Mouse (Mus musculus): Measurements from ENCODE around the gene Kmt2b.

Kmt2b gene

DNA sequence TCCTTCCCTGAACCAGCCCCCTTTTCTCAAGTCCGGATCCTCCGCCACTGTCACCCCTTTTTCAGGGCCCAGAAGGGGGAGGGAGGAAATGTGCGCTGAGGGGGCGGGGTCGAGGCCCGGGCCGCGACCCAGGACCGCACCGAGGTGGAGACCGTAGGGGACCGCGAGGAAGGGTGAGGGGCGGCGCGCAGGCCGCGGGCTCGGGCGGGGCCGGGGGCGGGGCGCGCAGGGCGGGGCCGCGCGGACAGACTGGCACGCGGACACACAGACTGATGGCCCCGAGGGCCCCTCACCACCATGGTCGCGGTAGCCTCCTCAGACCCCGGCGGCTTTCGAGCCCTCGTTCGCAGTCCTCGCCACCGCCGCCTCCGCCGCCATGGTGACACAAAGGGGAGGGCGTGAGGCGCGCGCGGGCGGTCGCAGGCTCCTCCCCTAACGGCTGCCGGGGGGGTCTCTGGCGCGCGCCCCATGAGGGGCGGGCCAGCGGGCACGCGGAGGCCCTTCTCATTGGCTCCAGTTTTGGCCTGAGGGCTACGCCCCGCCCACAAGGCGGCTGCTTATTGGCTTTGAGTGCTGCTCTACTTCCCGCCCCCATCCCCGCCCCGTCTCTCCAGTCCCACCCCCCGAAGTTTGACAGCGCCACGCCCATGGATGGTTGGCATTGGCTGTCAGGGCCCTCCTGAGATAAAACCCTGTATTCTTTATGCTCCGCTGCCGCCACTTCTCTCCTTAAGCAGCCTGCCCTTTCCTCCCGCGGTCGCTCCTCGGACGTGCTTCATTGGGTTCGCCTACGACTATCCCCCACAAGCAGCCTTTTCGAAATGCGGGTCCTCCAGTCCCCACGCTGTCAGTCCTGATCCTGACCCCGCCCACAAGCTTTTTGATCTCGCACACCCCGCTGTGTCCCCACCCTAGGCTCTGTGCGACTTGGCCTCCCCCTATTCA lies 53.6 kb downstream of the Kmt2b start, which contains the start of gene Arhgap33:
Gene Arhgap33, minus strand, starts transcription at position 428 of the 945 bp plus-strand sequence.
- DNase-seq = peak; percentile 96 to 98

DNA sequence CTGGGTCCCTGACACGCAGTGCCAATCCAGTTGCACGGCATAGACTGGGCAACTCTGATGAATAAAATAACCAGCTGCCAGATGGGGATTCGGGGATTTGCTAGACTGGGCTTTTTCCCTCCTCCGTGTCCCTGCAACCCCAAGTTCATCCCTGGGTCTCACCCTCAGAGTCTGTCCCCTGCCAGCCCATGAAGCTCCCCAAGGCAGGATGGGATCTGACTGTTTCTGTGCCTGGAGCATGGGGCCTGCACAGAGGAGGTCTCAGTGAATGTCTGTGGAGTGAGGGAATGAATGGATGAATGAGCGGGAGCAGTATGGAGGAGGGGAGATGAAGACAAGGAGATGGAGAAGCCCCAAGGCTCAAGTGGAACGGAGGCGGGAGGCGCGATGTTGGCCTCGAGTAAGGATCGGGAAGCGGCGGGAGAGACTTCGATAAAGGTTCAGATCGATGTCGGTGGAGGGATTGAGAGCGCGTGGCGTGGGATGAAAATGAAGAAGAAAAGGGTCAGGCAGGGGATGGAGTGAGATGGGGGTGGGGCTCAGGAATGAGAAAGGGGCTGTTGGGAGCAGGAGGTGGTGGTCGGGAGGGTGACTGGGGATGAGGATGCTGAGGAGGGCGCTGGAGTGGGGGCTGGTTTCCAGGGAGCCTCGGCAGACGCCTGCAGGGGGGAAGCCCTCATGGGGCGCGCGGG lies 54.4 kb downstream of the Kmt2b start:
- DNase-seq = peak in 1 of 2 experiments; percentile 31

DNA sequence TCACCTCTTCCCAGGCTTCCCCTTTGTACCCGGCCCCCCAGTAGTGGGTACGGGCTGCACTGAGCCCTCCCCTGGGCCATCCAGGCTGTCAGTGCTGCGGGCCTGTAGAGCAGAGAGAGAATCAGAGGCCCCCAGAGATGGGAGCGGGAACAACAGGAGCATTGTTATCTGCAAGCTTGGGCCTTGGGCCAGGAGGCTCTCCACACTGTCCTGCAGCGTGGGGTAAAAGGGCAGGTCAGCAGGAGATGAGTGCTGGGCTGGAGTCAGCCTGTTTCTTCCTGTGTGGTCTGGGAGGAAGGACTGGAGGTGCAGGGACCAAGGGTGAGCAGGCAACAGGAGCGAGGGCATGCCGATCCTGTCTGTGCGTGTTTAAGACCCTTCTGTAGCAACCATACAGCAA lies 55.6 kb downstream of the Kmt2b start:
- DNase-seq = peak in 1 of 2 experiments; percentile 46

DNA sequence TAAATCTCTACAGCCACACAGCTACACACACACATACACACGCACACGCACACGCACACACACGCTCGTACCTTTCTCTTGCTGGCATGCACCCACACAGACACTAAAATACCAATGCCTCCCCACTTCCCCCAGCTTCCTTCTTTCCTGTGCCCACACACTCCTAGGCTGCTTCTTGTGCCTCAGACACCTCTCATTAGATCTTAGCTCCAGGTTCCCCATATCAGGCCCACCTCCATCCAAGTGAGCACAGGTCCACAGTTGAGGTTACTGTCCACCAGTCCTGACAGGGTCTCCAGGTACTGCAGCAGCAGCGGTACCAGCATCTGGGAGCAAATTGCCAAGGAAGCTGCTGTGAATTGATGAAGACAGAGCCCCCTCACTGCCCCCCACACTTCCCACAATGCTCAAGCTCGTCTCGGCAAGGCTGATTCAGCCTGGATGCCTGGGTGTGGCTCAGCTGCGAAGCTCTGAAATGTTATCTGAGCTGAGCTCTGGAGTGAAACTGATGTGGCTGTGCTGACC lies 57.2 kb downstream of the Kmt2b start:
- DNase-seq = no peak

DNA sequence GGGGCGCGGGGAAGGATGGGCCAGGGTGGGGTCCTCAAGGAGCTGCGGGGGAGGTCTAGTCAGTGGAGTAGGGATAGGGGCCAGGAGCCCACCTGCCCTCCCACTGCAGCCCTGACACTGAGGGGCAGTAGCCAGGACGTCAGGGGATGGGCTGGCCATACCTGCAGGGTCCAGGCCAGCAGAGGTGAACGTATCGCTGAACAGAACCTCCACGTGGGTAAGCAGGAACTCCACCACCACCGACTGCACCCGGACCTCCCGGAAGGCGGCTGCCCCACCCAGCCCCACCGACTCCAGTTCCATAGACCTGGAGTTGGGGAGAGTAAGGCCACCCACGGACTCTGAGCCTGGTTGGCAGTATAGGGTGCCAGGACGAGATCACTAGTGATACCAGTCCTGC lies 61.5 kb downstream of the Kmt2b start:
- no peak for DNase-seq

DNA sequence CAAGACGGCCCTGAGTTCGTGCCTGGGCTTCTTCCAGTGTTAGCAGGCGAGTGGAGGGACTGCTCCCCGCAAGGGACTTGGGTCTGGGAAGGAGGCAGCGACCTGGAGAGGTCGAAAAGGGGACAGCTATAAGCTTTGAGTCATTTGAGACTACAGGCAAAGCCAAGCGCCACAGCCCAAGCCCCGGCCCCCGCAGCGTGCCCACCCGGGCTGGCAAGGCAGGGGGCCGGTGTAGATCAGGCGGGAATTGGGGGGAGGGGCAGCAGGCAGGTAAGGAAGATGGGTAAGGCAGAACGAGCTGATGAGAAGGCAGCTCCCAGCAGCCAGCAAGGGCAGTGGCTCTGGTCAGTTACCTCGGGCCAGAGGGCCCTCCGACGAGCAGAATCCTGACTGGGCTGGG lies 62.1 kb downstream of the Kmt2b start:
- no peak for DNase-seq

DNA sequence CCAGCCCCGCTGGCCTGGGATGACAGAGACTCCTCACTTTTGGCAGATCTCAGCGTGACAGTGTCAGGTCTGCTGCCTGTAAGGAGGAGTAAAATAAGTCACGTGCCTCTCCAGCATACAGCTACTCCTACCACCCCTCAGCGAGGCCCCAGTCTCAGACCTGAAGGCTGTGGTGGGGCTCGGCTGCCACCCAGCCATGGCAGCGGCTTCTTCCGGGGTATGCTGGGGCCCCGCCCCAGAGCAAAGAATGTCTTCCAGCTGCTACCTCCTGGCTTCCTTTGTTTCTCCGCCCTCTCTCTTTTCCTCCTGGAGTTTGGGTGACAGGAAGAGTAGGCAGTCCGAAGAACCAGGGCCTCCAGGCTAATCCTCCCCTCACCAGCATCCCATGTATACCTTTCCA lies 62.6 kb downstream of the Kmt2b start:
- DNase-seq = no peak

DNA sequence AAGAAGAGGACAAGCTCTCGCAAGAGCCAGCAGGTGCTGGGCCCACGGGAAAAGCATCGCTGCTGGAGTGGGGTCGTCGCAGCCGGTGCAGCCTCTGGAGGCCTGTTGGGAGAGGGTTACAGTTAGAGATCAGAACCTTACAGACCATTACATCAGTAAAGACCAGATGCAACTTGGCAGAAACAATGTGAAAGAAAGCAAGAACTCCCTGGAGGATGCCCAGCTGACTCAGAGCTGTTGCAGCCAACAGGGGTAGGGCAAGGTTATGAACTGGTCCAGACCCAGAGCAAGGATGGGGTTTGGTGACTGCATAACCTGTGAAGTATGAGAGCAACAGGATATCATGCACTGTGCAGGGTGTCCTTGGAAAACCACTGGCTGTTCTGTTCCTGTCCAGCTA lies 64.0 kb downstream of the Kmt2b start:
- DNase-seq = no peak

DNA sequence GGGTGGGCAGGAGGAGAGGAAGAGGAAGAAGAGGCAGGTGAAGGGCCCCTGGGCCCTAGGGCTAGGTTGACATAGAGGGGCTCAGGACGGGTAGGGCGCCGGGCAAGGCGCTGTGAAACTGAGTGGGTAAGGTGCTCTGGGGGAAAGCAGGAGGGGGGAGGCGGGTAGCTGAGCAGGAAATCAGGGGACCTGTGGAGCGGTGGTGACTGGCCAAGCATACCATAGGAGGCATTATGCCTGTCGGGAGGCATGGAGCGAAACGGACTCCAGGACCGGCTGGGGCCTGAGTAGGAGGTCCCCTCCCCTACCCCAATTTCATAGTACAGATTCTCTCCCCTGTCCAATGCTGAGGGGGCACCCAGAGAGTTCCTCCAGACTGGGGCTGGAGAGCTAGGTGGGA lies 65.7 kb downstream of the Kmt2b start:
- DNase-seq = no peak

DNA sequence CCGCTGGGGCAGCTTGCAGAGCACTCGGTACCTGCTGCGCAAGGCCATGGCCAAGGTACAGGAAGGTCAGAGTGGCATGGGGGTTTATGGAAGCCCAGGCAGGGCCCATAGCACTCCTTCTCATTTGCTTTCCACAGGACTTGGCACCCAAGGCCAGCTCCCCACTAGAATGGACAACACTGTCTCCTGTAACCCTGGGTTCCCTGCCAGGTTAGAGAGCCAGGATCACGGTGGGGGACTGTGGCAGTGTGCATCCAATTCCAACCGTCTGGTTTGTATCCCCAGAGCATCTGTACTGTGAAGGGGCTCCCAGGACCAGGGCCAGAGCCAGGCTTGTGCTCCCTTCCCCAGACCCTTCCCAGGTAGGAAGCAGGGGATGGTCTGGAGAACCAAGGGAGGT lies 67.7 kb downstream of the Kmt2b start:
- peak; percentile 68 to 73 for DNase-seq

DNA sequence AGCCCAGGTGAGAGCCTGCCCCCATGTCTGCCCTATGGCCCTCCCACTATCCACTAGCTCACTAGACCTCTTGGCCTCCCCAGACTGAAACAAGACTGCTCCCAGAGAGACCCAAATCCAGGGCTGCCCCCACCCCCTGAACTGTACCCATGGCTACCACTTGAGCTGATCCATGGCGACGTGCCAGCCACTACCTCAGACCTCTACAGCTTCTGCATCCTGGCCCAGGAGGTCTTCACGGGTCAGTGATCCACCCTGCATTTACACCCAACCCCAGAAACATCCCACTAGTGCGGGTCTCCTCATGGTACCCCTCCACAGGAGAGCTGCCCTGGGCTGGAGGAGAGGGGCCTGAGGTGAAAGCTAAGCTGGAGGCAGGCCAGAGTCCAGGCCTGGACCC lies 68.1 kb downstream of the Kmt2b start:
- peak; percentile 25 to 42 for DNase-seq
